Mouse (Mus musculus) embryonic facial prominence, embryonic 11.5 days (tissue): Measurements from ENCODE around the gene Nmb. TPM values are rescaled to one million over a fixed set of nuclear protein-coding genes. Genes with fewer than 3 reads are reported as not detected.

Experiments
- ATAC-seq: fragments of 200-750 bp; cut with Nextera tagmentation; replicated peaks from 2 replicates; pipeline ENCODE4 v1.8.0; 2017; ENCODE audit warnings: low read depth; ENCODE audit not compliant: insufficient number of reproducible peaks, low FRiP score, low TSS enrichment
- DNase-seq: peaks from one replicate; pipeline ENCODE4 v3.0.0-alpha.2; 2015; ENCODE audit warnings: low spot score
- H3K27ac ChIP-seq: fragments of 300-500 bp; sonication (generic); replicated peaks from 2 replicates; pipeline ENCODE4 v1.5.1; 2014; ENCODE audit warnings: mild to moderate bottlenecking, low read depth, low read length, control low read depth
- H3K27me3 ChIP-seq: fragments of 300-500 bp; sonication (generic); 2 replicates; pipeline ENCODE4 v1.6.1; 2014; ENCODE audit warnings: mild to moderate bottlenecking, low read length, moderate library complexity, mixed read lengths; ENCODE audit not compliant: control insufficient read depth, insufficient read depth
- H3K36me3 ChIP-seq: fragments of 300-500 bp; sonication (generic); replicated peaks from 2 replicates; pipeline ENCODE4 v1.6.1; 2014; ENCODE audit warnings: low read depth, mild to moderate bottlenecking, low read length, moderate library complexity, mixed read lengths; ENCODE audit not compliant: control insufficient read depth, insufficient read depth
- H3K4me1 ChIP-seq: fragments of 300-500 bp; sonication (generic); 2 replicates; pipeline ENCODE4 v1.6.1; 2014; ENCODE audit warnings: low read length, mixed read lengths; ENCODE audit not compliant: control insufficient read depth, insufficient read depth
- H3K4me2 ChIP-seq: fragments of 300-500 bp; sonication (generic); 2 replicates; pipeline ENCODE4 v1.6.1; 2014; ENCODE audit warnings: low read depth, mild to moderate bottlenecking, control low read depth, low read length, moderate library complexity
- H3K4me3 ChIP-seq: fragments of 300-500 bp; sonication (generic); 2 replicates; pipeline ENCODE4 v1.5.1; 2014; ENCODE audit warnings: low read depth, low read length, control low read depth
- H3K9ac ChIP-seq: fragments of 300-500 bp; sonication (generic); replicated peaks from 2 replicates; pipeline ENCODE4 v1.6.1; 2014; ENCODE audit warnings: mild to moderate bottlenecking, control low read depth, low read length
- H3K9me3 ChIP-seq: fragments of 300-500 bp; sonication (generic); replicated peaks from 2 replicates; pipeline ENCODE4 v1.6.1; 2016; ENCODE audit warnings: mild to moderate bottlenecking, low read length, inconsistent platforms, mixed read lengths; ENCODE audit not compliant: control insufficient read depth
- WGBS: fragments of 180-500 bp; shearing (Covaris S2); extraction: QIAGEN DNeasy Blood & Tissue Kit; methylation state at CpG from one replicate; pipeline ENCODE4 v1.1.7; 2014; 5-methylcytosine and 5-hydroxymethylcytosine counted together
- polyA plus RNA-seq: library from polyadenylated mRNA; unstranded; fragments of >200 nt; fragmentation: Nextera tagmentation; extraction: Ambion mirVana; gene quantifications from 2 replicates; pipeline ENCODE4 v1.2.1, GENCODE M21; 2014

Nmb gene
- polyA plus RNA-seq, 1 experiment from 2014 or later, result 7.3 TPM

DNA sequence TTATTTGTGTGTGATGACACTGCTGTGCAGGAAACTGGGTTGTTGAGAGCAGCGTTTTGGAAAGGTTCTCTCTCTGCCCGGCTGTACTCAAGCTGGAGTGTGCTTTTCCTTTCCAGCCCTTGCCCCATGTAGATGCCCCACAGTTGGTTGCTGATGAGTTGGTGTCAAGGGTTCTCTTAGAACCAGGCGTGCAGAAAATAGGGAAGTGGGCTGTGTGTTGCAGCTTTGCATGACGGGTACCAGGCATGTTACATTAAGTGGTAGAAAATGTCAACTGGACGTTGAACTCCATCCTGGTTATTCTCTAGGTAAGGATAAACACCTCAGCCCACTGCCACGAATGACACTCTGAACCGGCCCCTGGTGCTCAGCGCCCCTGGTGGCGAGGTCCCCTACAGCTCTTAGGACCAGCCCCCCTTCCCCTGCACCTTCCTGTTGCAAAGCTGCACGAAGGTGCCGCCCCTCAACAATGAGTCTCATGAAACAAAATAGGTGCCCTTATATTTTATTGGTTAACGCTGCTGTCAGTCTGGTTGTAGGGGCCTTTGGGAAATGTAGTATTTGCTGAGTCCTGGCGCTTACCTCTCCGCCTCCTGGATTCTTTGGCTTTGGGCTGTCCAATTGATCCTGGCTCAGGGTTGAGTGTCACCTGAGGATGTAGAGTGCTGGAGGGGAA is 21.9 kb downstream of the Nmb start:
- ATAC-seq (peak; percentile 74), DNase-seq (peak; percentile 84)
- no peaks in the 10 kb centered on the region; the same call in 1 of the 2 replicates for H3K36me3 ChIP-seq
- no peak overlapping the region for H3K4me3 ChIP-seq
- H3K4me1 ChIP-seq, result no peaks in the 10 kb centered on the region
- peak overlapping the region; percentile 17; the same call in 1 of the 2 replicates for H3K4me2 ChIP-seq
- H3K27ac ChIP-seq, result no peak overlapping the region
- 24% methylated on average over 14 of the region's 14 CpGs for WGBS
- H3K9ac ChIP-seq, result no peak overlapping the region
- H3K27me3 ChIP-seq, result no peaks in the 10 kb centered on the region
- H3K9me3 ChIP-seq, result no peaks in the 10 kb centered on the region

DNA sequence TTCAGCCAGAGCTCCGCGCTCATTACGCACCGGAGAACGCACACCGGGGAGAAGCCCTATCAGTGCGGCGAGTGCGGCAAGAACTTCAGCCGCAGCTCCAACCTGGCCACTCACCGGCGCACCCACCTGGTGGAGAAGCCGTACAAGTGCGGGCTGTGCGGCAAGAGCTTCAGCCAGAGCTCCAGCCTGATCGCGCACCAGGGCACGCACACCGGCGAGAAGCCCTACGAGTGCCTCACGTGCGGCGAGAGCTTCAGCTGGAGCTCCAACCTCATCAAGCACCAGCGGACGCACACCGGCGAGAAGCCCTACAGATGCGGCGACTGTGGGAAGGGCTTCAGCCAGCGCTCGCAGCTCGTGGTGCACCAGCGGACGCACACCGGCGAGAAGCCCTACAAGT is 29.1 kb downstream of the Nmb start:
- 0 out of 2 replicates have a peak, but pooled peaks cover 3% of the 10 kb centered on the region for H3K27me3 ChIP-seq
- ATAC-seq (no peak), DNase-seq (no peak)
- H3K27ac ChIP-seq, result no peak overlapping the region
- H3K4me2 ChIP-seq, result no peak overlapping the region
- 35% methylated on average over 37 of the region's 37 CpGs for WGBS
- H3K9me3 ChIP-seq, result no peaks in the 10 kb centered on the region
- no peaks in the 10 kb centered on the region for H3K4me1 ChIP-seq
- no peak overlapping the region for H3K4me3 ChIP-seq
- no peak overlapping the region for H3K9ac ChIP-seq
- H3K36me3 ChIP-seq, result peaks cover 11% of the 10 kb centered on the region

DNA sequence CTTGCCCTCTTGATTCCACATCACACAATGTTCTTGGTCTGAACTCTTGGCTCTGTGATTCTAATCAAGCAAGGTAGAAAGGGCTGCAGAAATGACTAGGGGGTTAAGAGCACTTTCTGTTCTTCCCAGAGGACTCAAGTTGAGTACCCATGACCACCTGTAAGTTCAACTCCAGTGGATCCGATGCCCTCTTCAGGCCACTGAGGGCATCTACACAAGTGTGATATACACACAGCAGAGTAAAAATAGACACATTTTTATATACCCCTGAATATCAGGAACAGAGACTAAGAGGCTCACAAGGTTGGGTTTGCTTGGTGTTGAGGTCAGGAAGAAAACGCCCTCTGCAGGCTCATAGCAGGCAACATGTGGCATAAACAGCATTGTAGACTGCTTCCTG is 31.2 kb downstream of the Nmb start:
- ATAC-seq (no peak), DNase-seq (no peak)
- H3K27me3 ChIP-seq, result 0 out of 2 replicates have a peak, but pooled peaks cover 3% of the 10 kb centered on the region
- H3K36me3 ChIP-seq, result peaks cover 11% of the 10 kb centered on the region
- 98% methylated on average over 2 of the region's 2 CpGs for WGBS
- no peaks in the 10 kb centered on the region for H3K9me3 ChIP-seq
- no peak overlapping the region for H3K4me3 ChIP-seq
- H3K4me2 ChIP-seq, result no peak overlapping the region
- no peak overlapping the region for H3K9ac ChIP-seq
- H3K4me1 ChIP-seq, result no peaks in the 10 kb centered on the region
- H3K27ac ChIP-seq, result no peak overlapping the region

DNA sequence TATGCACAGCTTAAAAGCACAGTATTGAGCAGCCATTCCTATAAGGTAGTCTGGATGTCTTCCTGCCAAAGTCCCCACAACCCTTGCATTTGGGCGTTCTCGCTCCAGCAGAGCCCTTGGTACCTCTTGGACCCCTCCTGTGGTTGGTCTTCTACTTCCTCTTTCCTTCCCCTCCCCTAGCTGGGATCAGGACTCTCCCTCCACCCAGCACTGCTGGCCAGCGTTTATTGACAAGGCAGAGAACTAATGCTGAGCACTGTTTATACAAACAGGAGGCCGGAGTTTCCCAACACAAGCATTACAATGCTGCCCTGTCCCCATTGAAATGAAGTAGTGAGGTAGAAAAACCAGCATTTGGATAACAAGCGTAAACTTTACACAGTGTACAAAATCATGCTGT is 31.8 kb downstream of the Nmb start:
- DNase-seq (no peak), ATAC-seq (no peak)
- Histone ChIP-seq H3K4me3 (no peak overlapping the region), H3K27ac (no peak overlapping the region), H3K4me1 (no peaks in the 10 kb centered on the region), H3K9ac (no peak overlapping the region), H3K9me3 (no peaks in the 10 kb centered on the region), H3K27me3 (0 out of 2 replicates have a peak, but pooled peaks cover 3% of the 10 kb centered on the region), H3K4me2 (no peak overlapping the region), H3K36me3 (peaks cover 13% of the 10 kb centered on the region)
- 82% methylated on average over 5 of the region's 5 CpGs for WGBS

DNA sequence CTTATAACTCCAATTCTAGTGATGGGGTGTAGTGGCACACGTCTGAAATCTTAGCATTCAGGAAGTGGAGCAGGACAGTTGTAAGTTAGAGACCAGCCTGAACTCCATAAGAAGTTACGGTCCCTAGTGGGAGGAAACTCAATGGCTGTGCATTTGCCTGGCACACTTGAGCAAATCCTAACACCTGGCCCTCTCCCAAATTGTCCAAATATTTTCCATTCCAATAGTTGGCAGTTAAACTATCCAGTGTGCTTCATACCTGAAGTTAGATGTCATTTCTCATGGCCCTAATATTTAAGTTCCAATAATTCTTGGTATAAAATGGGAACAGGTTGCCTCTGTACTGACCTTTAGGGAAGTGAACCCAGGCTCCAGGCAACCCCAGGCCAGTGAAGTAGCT is 36.2 kb downstream of the Nmb start:
- Histone ChIP-seq H3K27me3 (no peaks in the 10 kb centered on the region), H3K4me1 (no peaks in the 10 kb centered on the region), H3K36me3 (peaks cover 11% of the 10 kb centered on the region), H3K4me3 (no peak overlapping the region), H3K27ac (no peak overlapping the region), H3K9ac (no peak overlapping the region), H3K4me2 (no peak overlapping the region), H3K9me3 (no peaks in the 10 kb centered on the region)
- whole genome bisulfite sequencing, result 99% methylated on average over 2 of the region's 2 CpGs
- no peak for DNase-seq
- no peak for ATAC-seq

DNA sequence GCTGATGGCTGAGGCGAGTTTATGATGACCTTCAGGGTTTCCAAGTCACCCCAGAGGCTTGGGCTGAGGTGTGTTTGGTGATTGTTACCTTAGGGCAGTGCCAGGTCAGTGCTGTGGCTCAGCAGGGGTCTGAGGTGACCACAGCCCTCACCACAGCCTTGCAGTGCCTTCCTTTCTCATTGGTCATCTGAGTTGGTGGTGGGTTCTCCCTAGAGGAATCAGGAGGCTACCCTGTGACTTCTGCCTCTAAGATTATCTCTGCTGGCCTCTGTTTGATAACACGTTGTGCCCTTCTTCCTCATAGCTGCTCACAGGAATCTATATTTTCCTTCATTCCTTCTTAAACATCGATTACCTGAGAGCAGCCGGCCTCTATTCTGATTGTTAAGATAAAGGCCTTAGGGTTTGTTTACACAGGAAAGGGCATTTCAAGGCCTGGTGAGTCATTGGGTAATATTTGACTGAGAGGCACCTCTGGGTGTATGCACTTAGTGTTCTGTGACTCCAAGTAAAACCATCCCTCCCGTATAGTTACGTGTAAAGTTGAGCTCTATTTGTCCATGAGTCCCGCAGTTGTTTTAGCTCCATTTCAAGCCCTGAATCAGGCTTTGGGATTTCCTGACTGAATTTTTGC is 38.2 kb downstream of the Nmb start:
- no peak overlapping the region for H3K4me3 ChIP-seq
- ATAC-seq, result no peak

DNA sequence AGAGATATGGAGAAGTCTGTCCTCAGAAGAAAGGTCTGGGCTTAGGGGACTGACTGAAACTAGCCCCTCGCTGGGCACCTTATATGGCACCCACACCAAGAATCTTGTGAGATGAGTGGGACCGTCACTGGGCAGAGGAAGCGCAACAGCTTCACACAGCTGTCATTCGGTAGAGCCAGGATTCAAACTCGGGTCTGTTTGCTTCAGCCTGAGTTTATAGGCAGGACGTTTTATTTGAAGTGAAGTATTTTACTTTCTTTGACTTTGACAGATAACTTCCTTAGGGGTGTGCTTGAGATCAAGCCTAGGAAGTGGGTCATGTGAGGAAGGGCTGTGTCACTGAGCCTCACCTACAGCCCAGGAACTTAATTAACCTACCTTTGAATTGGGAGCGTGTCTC is 39.4 kb downstream of the Nmb start:
- peaks cover 2% of the 10 kb centered on the region for H3K36me3 ChIP-seq
- H3K9me3 ChIP-seq, result no peaks in the 10 kb centered on the region
- H3K4me3 ChIP-seq, result no peak overlapping the region
- DNase-seq (no peak), ATAC-seq (no peak)
- no peaks in the 10 kb centered on the region; the same call in none of the 2 replicates for H3K4me1 ChIP-seq
- no peaks in the 10 kb centered on the region for H3K27me3 ChIP-seq
- H3K9ac ChIP-seq, result no peak overlapping the region
- H3K4me2 ChIP-seq, result no peak overlapping the region
- WGBS, result 93% methylated on average over 7 of the region's 7 CpGs
- no peak overlapping the region for H3K27ac ChIP-seq

More for the DNA sequence above, 38.2 kb downstream of the Nmb start:
- no peak overlapping the region for H3K9ac ChIP-seq
- no peaks in the 10 kb centered on the region for H3K9me3 ChIP-seq
- peaks cover 6% of the 10 kb centered on the region for H3K36me3 ChIP-seq
- 82% methylated on average over 7 of the region's 7 CpGs for WGBS
- no peaks in the 10 kb centered on the region; the same call in none of the 2 replicates for H3K4me1 ChIP-seq
- no peak overlapping the region for H3K4me2 ChIP-seq
- DNase-seq, result no peak
- no peaks in the 10 kb centered on the region for H3K27me3 ChIP-seq
- H3K27ac ChIP-seq, result no peak overlapping the region

DNA sequence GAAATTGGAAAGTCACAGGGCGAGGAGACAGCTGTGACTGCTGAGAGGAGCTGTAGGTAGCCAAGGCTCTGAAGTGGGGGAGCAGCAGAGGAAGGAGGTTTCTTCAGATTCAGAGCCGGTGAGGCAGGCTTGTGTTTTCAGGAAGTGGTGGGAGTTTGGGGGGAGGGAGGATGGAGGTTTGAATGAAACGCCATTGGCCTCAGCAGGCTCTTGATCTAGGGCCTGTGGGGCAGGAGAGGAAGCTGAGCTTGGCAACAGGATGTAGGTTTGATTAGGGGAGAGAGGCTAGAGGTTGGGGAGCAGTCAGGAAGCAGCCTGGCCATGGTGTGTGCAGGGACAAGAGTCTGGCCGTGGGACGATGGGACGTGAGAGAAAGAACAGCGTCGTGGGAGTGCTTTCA is 40.0 kb downstream of the Nmb start:
- H3K36me3 ChIP-seq, result peaks cover 2% of the 10 kb centered on the region
- H3K4me2 ChIP-seq, result no peak overlapping the region

More for the DNA sequence above, 40.0 kb downstream of the Nmb start:
- DNase-seq (no peak), ATAC-seq (no peak)
- H3K9me3 ChIP-seq, result no peaks in the 10 kb centered on the region
- no peak overlapping the region for H3K27ac ChIP-seq
- WGBS, result 72% methylated on average over 8 of the region's 8 CpGs
- no peaks in the 10 kb centered on the region; the same call in none of the 2 replicates for H3K4me1 ChIP-seq
- H3K27me3 ChIP-seq, result no peaks in the 10 kb centered on the region
- H3K9ac ChIP-seq, result no peak overlapping the region
- H3K4me3 ChIP-seq, result no peak overlapping the region
